Mouse (Mus musculus): ENCODE measurements at regions not wholly inside any gene's neighbourhood (a gene's known extent, or its start where the extent isn't known, plus 50 kb on each side); places are given as distances from the start of the nearest gene placed in this dataset.

DNA sequence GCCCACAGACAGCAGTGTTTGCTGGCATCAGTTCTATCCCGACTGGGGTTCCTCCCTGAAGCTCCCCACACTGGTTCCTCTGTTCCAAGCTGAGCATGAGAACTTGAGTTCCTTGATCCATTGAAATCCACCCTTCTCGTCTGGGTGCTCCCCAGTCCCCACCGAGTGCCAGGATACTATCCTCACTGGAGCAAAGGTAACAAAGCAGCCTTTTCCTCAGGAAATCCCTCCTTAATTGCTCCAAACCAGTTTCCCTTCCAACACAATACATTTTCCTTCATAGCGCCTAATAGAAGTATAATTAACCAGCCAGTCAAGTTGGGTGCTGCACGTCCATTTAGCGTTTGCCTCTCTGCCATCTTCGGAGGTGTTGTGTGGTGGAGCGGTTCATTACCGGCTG is 92.6 kb upstream of the 1700016C15Rik start:
- TF ChIP-seq CTCF (conservative IDR thresholded peaks at IDR 0.05; ENCODE audit: low read length) (no peak), NANOG (IDR thresholded peaks at IDR 0.05; ENCODE audit: borderline replicate concordance, low read length) (no peak)

Data from E14TG2a.4 (cell line).